Mouse (Mus musculus) megakaryocyte progenitor cell, adult 5-6 weeks (primary cell): ENCODE results near the gene Mapk7. TPM values are rescaled to one million over a fixed set of nuclear protein-coding genes. Genes with fewer than 3 reads are reported as not detected.

Source experiments
- ATAC-seq: replicated peaks from 2 replicates; pipeline ENCODE4 v1.8.0; 2016; ENCODE audit warnings: mild to moderate bottlenecking, moderate TSS enrichment, inconsistent platforms; ENCODE audit not compliant: poor library complexity
- total RNA-seq, 2 experiments: library from RNA; stranded (forward) in 1 of 2; stranded (reverse) in 1 of 2; fragments of 157-497, 149-512 nt in 1 of 2; fragments of 200-1000 nt in 1 of 2; gene quantifications; 2 replicates each; pipeline versions ENCODE4 v1.2.3 to v1.2.4; 2015 to 2017

Mapk7 gene
- total RNA-seq, 2 experiments from 2014 or later: 6.2 to 12.0 TPM

GRCm38 (mm10) chr11:61492749-61493401, 1.3 kb downstream of the Mapk7 start:
- ATAC-seq: no peak

GRCm38 (mm10) chr11:61490944-61491520, 3.2 kb downstream of the Mapk7 start:
- no peak for ATAC-seq

GRCm38 (mm10) chr11:61489874-61490273, 4.3 kb downstream of the Mapk7 start:
- no peak for ATAC-seq

- no peak for ATAC-seq
Observed at GRCm38 (mm10) chr11:61489085-61489484, 5.1 kb downstream of the Mapk7 start.

GRCm38 (mm10) chr11:61487936-61488335, 6.3 kb downstream of the Mapk7 start:
- ATAC-seq: no peak

GRCm38 (mm10) chr11:61487401-61487800, 6.8 kb downstream of the Mapk7 start:
- no peak for ATAC-seq

GRCm38 (mm10) chr11:61486458-61487219, 7.6 kb downstream of the Mapk7 start:
- no peak for ATAC-seq

- ATAC-seq: no peak
Observed at GRCm38 (mm10) chr11:61485541-61486457, 8.4 kb downstream of the Mapk7 start.

GRCm38 (mm10) chr11:61484613-61485540, 9.3 kb downstream of the Mapk7 start, which contains the start of gene Mfap4:
Mfap4 (plus strand) TSS chr11:61485431.
- ATAC-seq: no peak

- no peak for ATAC-seq
Observed at GRCm38 (mm10) chr11:61484256-61484612, 10.0 kb downstream of the Mapk7 start.

- no peak for ATAC-seq
Observed at GRCm38 (mm10) chr11:61483226-61483845, 10.9 kb downstream of the Mapk7 start.

GRCm38 (mm10) chr11:61481239-61482090, 12.7 kb downstream of the Mapk7 start:
- no peak for ATAC-seq

GRCm38 (mm10) chr11:61478788-61479187, 15.4 kb downstream of the Mapk7 start:
- ATAC-seq: no peak

- ATAC-seq: no peak
Observed at GRCm38 (mm10) chr11:61477566-61478508, 16.4 kb downstream of the Mapk7 start.

- ATAC-seq: no peak
Observed at GRCm38 (mm10) chr11:61476786-61477382, 17.3 kb downstream of the Mapk7 start.

- no peak for ATAC-seq
Observed at GRCm38 (mm10) chr11:61473630-61474029, 20.6 kb downstream of the Mapk7 start.

- no peak for ATAC-seq
Observed at GRCm38 (mm10) chr11:61470880-61471279, 23.3 kb downstream of the Mapk7 start.
